Mouse (Mus musculus): ENCODE results near the gene Mfn1.

Gene Mfn1

GRCm38 (mm10) chr3:32611606-32612170 lies 82.4 kb downstream of the Mfn1 start:
- DNase-seq (ENCODE audit: low spot score), result no peak

- DNase-seq (ENCODE audit: low spot score), result no peak
Measured at GRCm38 (mm10) chr3:32614786-32615185, 85.5 kb downstream of the Mfn1 start.

GRCm38 (mm10) chr3:32615376-32615775 lies 86.1 kb downstream of the Mfn1 start:
- DNase-seq (ENCODE audit: low spot score), result no peak

- DNase-seq (ENCODE audit: low spot score), result no peak
Measured at GRCm38 (mm10) chr3:32616006-32616330, 86.7 kb downstream of the Mfn1 start.

- peak; percentile 6 for DNase-seq (ENCODE audit: low spot score)
Measured at GRCm38 (mm10) chr3:32616331-32617052, 87.2 kb downstream of the Mfn1 start, which contains the start of gene Gnb4. TSS of gene Gnb4 (minus strand) at chr3:32616585.

GRCm38 (mm10) chr3:32617053-32617642 lies 87.9 kb downstream of the Mfn1 start:
- DNase-seq (ENCODE audit: low spot score), result no peak

- no peak for DNase-seq (ENCODE audit: low spot score)
Measured at GRCm38 (mm10) chr3:32621658-32622057, 92.4 kb downstream of the Mfn1 start.

GRCm38 (mm10) chr3:32622106-32622505 lies 92.8 kb downstream of the Mfn1 start:
- no peak for DNase-seq (ENCODE audit: low spot score)

- no peak for DNase-seq (ENCODE audit: low spot score)
Measured at GRCm38 (mm10) chr3:32628141-32628540, 98.9 kb downstream of the Mfn1 start.
